Mouse (Mus musculus) CD4-positive, CD25-positive, alpha-beta regulatory T cell, adult 2 months (primary cell): ENCODE results near the gene Asap2.

ENCODE experiments used
- DNase-seq: peaks from one replicate; pipeline ENCODE4 v3.0.0-alpha.2; 2012; ENCODE audit warnings: low read depth, low spot score

Asap2 gene

DNA sequence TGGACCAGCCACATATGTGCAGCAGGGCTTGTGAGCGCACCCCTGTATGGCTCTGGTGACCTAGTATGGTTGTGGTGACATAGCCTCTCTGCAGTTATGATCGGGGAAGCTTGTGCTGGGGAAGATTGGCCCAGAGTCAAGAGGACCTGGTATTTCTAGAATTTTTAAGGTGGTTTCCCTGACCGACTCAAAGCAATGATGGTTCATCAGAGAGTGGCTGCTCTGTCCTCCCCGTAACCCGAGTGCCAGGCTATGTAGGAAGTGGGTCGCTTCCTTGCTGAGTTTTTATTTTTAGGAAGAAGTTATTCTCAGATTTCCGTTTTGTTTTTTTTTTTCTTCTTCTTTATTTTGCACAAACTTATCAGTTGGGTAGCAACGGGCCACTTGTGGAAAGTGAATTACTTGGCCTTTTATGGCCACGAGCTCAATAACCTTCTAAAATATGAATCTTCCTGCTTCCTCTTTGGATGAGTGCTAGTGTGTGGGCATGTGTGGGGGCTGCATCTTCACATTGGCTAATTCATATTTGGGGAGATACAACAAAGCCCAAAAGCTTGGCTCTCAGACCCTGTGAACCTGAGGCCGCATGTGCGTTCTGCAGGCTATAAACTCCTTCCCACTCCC lies 218.0 kb downstream of the Asap2 start:
- no peak for DNase-seq

- DNase-seq = no peak
These were observed 219.0 kb downstream of the Asap2 start for GRCm38 (mm10) chr12:21209273-21209672.

DNA sequence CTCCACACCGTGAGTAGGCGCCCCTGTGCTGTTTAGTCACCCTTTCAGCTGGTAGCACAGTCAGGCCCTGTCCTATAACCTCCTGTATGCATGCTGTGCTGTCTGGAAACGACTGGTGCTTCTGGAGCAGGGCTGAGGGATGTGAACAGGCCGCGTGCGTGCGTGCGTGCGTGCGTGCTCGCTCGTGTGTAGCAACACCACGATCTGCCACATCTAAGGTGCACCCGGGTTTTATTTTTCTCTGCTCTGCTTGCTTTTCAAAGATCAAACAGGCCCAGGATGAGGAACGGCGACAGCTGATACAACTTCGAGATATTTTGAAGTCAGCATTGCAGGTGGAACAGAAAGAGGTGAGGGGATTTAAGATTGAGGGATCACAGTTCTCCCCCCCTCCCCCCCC lies 222.6 kb downstream of the Asap2 start:
- no peak for DNase-seq

DNA sequence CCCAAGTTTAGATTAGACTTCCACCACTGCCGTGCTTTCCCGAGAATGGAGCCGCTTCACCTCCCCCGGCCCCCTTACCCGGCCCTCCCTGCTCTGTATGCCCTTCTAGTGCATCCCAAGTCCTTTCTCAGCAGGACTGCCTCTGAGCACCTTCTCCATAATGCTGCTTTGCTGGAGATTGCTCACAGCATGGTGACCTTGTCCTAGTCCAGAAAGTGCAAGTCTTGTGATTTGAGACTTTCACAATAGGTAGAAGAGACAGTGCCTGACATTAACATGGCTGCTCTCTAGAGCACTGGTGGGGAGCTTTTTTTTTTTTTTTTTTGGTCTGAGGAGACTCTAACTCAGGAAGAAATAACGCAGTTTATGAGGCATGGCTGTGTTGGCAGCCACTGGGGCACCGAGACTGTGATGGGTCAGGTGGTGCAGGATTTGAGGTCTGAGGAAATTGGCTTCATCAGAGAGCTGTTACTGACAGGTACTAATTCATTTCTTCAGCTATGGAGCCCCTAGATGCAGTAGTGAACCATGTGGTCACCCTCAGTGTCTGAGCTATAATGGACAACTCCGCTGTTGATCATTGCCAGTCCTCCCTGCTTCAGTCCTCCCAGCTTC lies 224.4 kb downstream of the Asap2 start:
- DNase-seq = no peak

DNA sequence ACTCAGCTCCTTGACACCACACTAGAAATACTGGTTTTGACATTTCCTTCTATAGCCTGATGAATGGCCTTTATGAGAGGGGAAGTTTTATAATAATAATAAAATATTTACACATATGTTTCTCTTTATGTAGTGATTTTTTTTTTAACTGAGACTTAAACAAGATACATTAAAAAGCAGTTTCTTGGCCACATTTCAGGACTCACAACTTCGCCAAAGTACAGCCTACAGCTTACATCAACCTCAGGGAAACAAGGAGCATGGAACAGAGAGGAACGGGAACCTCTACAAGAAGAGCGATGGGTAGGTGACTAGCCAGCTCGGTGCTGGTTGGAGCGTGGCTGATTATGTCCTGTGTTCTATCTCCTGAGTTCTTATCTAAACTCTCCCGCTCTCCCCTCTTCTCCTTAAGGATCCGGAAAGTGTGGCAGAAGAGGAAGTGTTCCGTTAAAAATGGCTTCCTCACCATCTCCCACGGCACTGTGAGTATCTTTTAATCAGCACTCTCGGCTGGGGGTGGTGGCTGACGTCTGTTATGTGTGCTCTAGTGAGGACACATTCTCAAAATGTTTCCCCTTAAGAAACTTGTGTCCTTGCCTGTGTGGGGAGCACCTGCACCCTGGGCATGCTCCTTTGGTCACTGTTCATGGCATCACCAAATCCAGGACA lies 227.7 kb downstream of the Asap2 start:
- no peak for DNase-seq

DNA sequence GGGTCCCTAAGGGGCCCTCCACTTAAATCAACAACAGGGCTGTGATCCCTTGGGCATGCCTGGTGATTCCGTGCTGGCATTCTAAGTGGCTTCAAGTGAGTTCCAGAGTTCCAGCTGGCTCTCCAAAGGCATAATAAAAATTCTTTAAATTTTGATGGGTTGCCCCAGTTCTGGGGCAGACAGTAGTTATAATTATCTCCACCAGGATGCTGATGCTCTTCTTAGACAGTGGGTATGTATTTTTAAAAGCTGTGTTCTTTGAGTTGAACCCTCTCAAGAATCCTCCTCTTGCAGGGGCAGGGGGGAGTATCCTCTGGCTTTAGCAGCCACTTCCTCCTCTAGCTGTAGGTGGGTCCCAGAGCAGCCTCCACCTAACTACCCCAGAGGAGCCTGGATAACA lies 230.3 kb downstream of the Asap2 start:
- DNase-seq = no peak

DNA sequence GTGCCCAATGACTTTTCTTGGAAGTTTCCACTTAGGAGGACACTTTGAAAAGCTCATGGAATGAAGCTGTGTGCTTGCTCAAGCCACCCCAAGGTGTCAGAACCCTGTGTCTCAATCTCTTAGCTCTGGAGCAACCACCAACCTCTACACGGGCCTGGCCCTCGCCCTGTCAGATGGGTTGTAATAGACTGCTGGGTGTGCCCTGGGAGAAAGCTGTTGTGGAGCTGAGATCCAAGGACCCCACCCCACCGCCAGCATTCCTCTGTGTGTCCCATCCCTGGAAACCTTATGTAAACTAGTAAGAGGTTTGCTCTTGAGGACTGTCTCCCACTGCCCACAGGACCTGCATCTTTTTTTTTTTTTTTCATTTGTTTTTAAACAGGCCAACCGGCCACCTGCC lies 233.7 kb downstream of the Asap2 start:
- no peak for DNase-seq

- DNase-seq = no peak
These were observed 235.1 kb downstream of the Asap2 start for GRCm38 (mm10) chr12:21225358-21225757.

GRCm38 (mm10) chr12:21226316-21226715 lies 236.1 kb downstream of the Asap2 start:
- DNase-seq = no peak

GRCm38 (mm10) chr12:21227076-21227980 lies 237.1 kb downstream of the Asap2 start:
- peak; percentile 56 for DNase-seq

GRCm38 (mm10) chr12:21228650-21229049 lies 238.4 kb downstream of the Asap2 start:
- DNase-seq = no peak

DNA sequence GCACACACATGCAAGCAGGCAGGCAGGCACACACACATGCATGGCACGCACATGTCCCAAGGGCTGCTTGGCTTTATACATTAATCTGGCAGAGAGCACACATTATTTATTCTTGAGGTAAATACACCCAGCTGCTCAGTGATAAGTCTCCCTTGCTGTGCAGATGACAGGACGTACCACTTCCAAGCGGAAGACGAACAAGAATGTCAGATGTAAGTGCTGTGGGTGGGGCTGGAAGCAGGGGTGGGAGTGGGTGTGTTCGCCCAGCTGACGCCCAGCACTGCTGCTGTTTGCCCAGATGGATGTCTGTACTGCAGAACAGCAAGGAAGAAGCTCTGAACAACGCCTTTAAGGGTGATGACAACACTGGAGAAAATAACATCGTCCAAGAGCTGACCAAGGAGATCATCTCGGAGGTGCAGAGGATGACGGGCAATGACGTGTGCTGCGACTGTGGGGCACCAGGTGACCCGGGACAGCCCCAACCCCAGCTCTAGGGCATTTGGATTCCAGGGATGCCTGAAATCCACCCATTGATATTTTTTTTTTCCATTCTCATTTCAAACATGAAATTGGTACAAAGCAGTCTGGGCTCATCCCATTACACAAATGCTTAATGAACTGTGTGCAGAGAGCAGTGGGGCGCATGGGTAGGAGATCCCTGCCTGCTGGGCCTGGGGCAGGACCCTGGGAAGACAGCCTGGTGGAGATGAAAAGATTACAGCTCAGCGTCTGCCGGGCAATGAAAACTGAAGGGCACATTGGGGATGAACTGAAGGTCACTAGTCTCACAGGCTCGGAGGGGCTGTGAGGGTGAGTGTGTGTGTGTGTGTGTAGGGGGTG lies 239.0 kb downstream of the Asap2 start:
- no peak for DNase-seq

- DNase-seq = no peak
These were observed 243.5 kb downstream of the Asap2 start for GRCm38 (mm10) chr12:21233727-21234126.

GRCm38 (mm10) chr12:21234560-21234959 lies 244.3 kb downstream of the Asap2 start:
- no peak for DNase-seq

GRCm38 (mm10) chr12:21241965-21242364 lies 251.7 kb downstream of the Asap2 start:
- DNase-seq = no peak

DNA sequence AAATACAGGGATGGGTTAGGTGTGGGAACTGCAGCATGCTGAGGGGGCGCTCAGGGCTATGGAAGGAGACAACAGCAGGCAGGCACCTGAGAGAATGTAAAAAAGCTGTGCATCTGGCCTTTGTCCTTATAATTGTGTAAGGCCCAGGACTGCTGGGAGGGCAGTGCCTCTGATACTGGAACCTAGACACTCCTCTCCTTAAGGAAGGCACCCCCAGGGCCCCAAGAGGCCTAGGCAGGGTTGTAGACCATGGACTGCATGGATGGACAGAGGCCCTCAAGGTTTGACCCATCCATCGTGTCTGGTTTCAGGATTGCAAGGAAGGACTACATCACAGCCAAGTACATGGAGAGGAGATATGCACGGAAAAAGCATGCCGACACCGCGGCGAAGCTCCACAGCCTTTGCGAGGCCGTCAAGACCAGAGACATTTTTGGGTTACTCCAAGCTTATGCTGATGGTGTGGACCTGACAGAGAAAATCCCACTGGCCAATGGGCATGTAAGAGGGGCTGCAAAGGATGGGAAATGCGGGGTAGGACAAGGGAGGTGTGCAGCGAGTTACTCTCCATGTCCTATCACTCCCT lies 254.2 kb downstream of the Asap2 start:
- no peak for DNase-seq

DNA sequence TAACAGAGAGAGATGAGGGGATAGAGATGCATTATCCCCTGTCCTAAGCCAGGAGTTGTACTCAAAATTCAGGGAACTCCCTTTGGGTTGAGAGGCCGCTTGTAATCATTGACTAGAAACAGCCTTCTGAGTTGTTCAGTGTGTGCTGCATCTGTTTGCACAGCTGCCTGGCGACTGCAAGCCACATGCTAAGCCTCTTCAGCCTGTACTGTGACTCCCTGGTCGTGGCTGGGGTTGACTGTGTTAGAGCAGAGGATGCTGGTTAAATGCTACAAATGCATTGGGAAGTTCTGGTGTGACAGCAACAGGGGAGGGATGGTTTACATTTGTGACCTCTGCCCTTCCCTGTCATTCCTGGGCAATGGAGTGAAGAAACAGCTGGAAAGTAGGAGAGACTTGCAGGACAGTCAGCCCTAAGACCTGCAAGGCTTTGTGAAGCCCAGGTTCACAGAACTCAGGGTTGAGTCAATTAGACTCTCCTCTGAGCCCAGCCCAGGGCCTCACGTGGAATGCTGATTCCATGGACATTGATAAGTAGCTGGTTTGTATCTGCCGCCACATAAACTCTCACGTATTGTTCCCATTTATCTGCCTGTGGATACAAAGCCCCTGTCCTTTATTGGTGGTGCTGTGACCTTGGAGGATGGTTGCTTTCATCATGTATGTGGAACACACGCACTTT lies 257.6 kb downstream of the Asap2 start:
- DNase-seq = no peak

GRCm38 (mm10) chr12:21260494-21261256 lies 270.4 kb downstream of the Asap2 start:
- DNase-seq = peak; percentile 56

DNA sequence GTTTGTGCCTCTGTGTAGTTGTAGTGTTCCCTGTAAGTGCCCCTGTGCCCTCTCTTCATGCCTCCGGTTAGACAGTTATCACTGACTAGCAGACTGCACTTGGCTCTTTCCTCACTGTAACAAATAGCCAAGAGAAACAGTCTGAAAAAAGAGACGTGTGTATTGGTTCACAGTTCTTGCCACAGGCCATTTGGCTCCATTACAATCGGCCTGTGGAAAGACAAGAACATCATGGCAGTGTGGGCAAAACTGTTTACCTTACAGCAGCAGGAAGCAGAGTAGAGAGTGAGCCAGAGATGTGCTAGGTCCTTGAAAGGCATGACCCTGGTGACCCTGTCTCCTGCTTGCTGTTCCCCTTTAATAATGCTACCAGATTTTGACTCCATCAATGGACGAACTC lies 271.3 kb downstream of the Asap2 start:
- no peak for DNase-seq
